ENCODE assay signal across 8 mouse cellular contexts in genomic region chr1:69686741-69687075, GRCm38 (mm10). TPM values are rescaled to one million over a fixed set of nuclear protein-coding genes. Genes with fewer than 3 reads are reported as not detected.
DNase-seq lines count a peak whose midpoint lies in the region; ATAC-seq and TF ChIP-seq lines count a peak whose summit lies in the region.

No protein-coding gene starts in this region.

- TF ChIP-seq CTCF in layer of hippocampus, adult 2 months (conservative IDR thresholded peaks at IDR 0.05) = no peak
- no peak for TF ChIP-seq CTCF in midbrain, postnatal 0 days (IDR thresholded peaks at IDR 0.05)

- H3K4me1 ChIP-seq in embryonic facial prominence, embryonic 13.5 days = 0 out of 2 replicates have a peak, but pooled peaks cover 9% of the 10 kb centered on the region
- H3K4me1 ChIP-seq in intestine, embryonic 14.5 days (replicated peaks; ENCODE audit: control insufficient read depth, insufficient read depth, low read length) = 0 out of 2 replicates have a peak, but pooled peaks cover 12% of the 10 kb centered on the region
- no peaks in the 10 kb centered on the region for H3K4me1 ChIP-seq in midbrain, postnatal 0 days (ENCODE audit: insufficient read depth, low read length)

- H3K4me2 ChIP-seq in embryonic facial prominence, embryonic 13.5 days = peak overlapping the region; percentile 69
- peak overlapping the region; percentile 57 for H3K4me2 ChIP-seq in intestine, embryonic 14.5 days (ENCODE audit: low read length)
- H3K4me2 ChIP-seq in midbrain, postnatal 0 days (ENCODE audit: low read depth, low read length, poor library complexity, severe bottlenecking) = peak overlapping the region; percentile 83

- 1% methylated on average over 6 of the region's 6 CpGs for WGBS in embryonic facial prominence, embryonic 13.5 days
- 1% methylated on average over 6 of the region's 6 CpGs for WGBS in intestine, embryonic 14.5 days
- under 1% methylated on average over 6 of the region's 6 CpGs for WGBS in midbrain, postnatal 0 days

- no peak for DNase-seq in layer of hippocampus, adult 2 months (ENCODE audit: low spot score in 2 of 2)
- no peak for DNase-seq in layer of hippocampus, postnatal 25 days (ENCODE audit: extremely low spot score in 1 of 2, low spot score in 1 of 2)
- DNase-seq in intestine, embryonic 14.5 days (ENCODE audit: low spot score) = no peak
- no peak for DNase-seq in midbrain, postnatal 0 days (ENCODE audit: low spot score)
- DNase-seq in cerebellum, adult 8-10 months = no peak
- DNase-seq in right cerebral cortex, postnatal 4 days = no peak

- peak overlapping the region; percentile 85 for H3K4me3 ChIP-seq in layer of hippocampus, adult 2 months
- peak overlapping the region; percentile 78 for H3K4me3 ChIP-seq in embryonic facial prominence, embryonic 13.5 days
- H3K4me3 ChIP-seq in intestine, embryonic 14.5 days (ENCODE audit: low read depth, low read length) = peak overlapping the region; percentile 77
- peak overlapping the region; percentile 82 for H3K4me3 ChIP-seq in midbrain, postnatal 0 days (ENCODE audit: low read depth, low read length)

- H3K27me3 ChIP-seq in embryonic facial prominence, embryonic 13.5 days = no peaks in the 10 kb centered on the region
- H3K27me3 ChIP-seq in intestine, embryonic 14.5 days (replicated peaks; ENCODE audit: control insufficient read depth, insufficient read depth, low read length) = no peaks in the 10 kb centered on the region
- H3K27me3 ChIP-seq in midbrain, postnatal 0 days (ENCODE audit: insufficient read depth, low read length) = no peaks in the 10 kb centered on the region

- no peaks in the 10 kb centered on the region for H3K36me3 ChIP-seq in embryonic facial prominence, embryonic 13.5 days
- H3K36me3 ChIP-seq in intestine, embryonic 14.5 days (ENCODE audit: control insufficient read depth, insufficient read depth, low read length) = no peaks in the 10 kb centered on the region
- H3K36me3 ChIP-seq in midbrain, postnatal 0 days (ENCODE audit: insufficient read depth, low read length) = no peaks in the 10 kb centered on the region

- peak overlapping the region; percentile 82 for H3K27ac ChIP-seq in layer of hippocampus, adult 2 months
- H3K27ac ChIP-seq in embryonic facial prominence, embryonic 13.5 days = peak overlapping the region; percentile 90
- H3K27ac ChIP-seq in intestine, embryonic 14.5 days (ENCODE audit: low read depth) = peak overlapping the region; percentile 80
- peak overlapping the region; percentile 78 for H3K27ac ChIP-seq in midbrain, postnatal 0 days (ENCODE audit: low read depth, low read length)

- no peaks in the 10 kb centered on the region for H3K9me3 ChIP-seq in embryonic facial prominence, embryonic 13.5 days
- no peaks in the 10 kb centered on the region for H3K9me3 ChIP-seq in intestine, embryonic 14.5 days (ENCODE audit: control insufficient read depth, low read length)
- H3K9me3 ChIP-seq in midbrain, postnatal 0 days (ENCODE audit: low read length) = no peaks in the 10 kb centered on the region

- no peak for ATAC-seq in embryonic facial prominence, embryonic 13.5 days (ENCODE audit: insufficient number of reproducible peaks, insufficient read depth, low FRiP score, low TSS enrichment, low read depth)
- no peak for ATAC-seq in intestine, embryonic 14.5 days (replicated peaks; ENCODE audit: low FRiP score, low TSS enrichment, low read depth)
- ATAC-seq in midbrain, postnatal 0 days (ENCODE audit: low FRiP score) = no peak
- no peak for ATAC-seq in granulocyte monocyte progenitor cell, adult 5-6 weeks (replicated peaks; ENCODE audit: poor library complexity, severe bottlenecking)

- H3K9ac ChIP-seq in embryonic facial prominence, embryonic 13.5 days = peak overlapping the region; percentile 84
- peak overlapping the region; percentile 71 for H3K9ac ChIP-seq in intestine, embryonic 14.5 days (ENCODE audit: low read length)
- peak overlapping the region; percentile 56; the same call in 1 of the 2 replicates for H3K9ac ChIP-seq in midbrain, postnatal 0 days (replicated peaks; ENCODE audit: low read length, poor library complexity, severe bottlenecking)

RNA-seq across cellular contexts. Expression of gene Ikzf2, which starts 0.3 kb away (rescaled TPM):
- 10 to 100 TPM in 1 of 2 experiments, 1 to 10 TPM in 1; 9.2 to 10.5 TPM for total RNA-seq in layer of hippocampus, adult 2 months (2021)
- total RNA-seq in layer of hippocampus, postnatal 25 days (2021) = 1 to 10 TPM; 5.5 to 6.9 TPM
- 9.0 and 9.6 TPM in 2 replicates for polyA plus RNA-seq in embryonic facial prominence, embryonic 13.5 days (2015; fragmentation: Nextera tagmentation; extraction: Ambion mirVana)
- 4.3 TPM in 2 replicates for polyA plus RNA-seq in intestine, embryonic 14.5 days (2014; fragmentation: Nextera tagmentation; extraction: Ambion mirVana)
- 5.0 and 6.0 TPM in 2 replicates for total RNA-seq in midbrain, postnatal 0 days (2014; rRNA removed)
- 1.2 and 1.3 TPM in 2 replicates for polyA plus RNA-seq in midbrain, postnatal 0 days (2015; fragmentation: Nextera tagmentation; extraction: Ambion mirVana)
- 11.9 and 15.3 TPM in 2 replicates for total RNA-seq in granulocyte monocyte progenitor cell, adult 5-6 weeks (2014; fragmentation: Nextera tagmentation)
- 13.0 and 14.8 TPM in 2 replicates for total RNA-seq in granulocyte monocyte progenitor cell, adult 5-6 weeks (2017)
